ENCODE assay signal across 16 mouse cellular contexts in the genomic region with DNA sequence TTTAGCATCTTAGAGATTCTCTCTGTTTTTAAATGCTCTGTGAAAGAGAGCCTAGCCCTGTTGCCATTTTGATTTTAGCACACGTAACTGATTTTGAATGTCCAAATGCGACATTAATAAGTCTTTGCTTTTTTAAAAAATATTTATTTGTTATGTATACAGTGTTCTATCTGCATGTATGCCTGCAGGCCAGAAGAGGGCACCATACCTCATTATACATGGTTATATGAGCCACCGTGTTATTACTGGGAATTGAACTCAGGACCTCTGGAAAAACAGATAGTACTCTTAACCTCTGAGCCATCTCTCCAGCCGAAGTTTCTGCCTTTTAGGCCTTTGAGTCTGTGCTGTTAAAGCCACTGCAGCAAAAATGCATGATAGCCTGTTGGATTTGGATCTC. TPM values are rescaled to one million over a fixed set of nuclear protein-coding genes. Genes with fewer than 3 reads are reported as not detected.
DNase-seq lines count a peak whose midpoint lies in the region; ATAC-seq and TF ChIP-seq lines count a peak whose summit lies in the region.
"Had no signal": no experiment of that assay in that cellular context is flagged by ENCODE, and none has a peak within 500 bp of the region (broad histone marks: within the 10 kb centered on the region; RNA-seq: fewer than 3 reads in every experiment).

No protein-coding gene starts in this region.

- H3K27ac ChIP-seq in gastrocnemius, adult 2 months, result no peak overlapping the region
- H3K27ac ChIP-seq in lung, embryonic 14.5 days (ENCODE audit: low read depth), result no peak overlapping the region

- no peak overlapping the region for H3K4me2 ChIP-seq in lung, embryonic 14.5 days

- peaks cover 39% of the 10 kb centered on the region for H3K36me3 ChIP-seq in lung, embryonic 14.5 days (ENCODE audit: insufficient read depth)

- WGBS in lung, embryonic 14.5 days, result 84% methylated on average over 4 of the region's 4 CpGs

- H3K4me1 ChIP-seq in lung, embryonic 14.5 days (ENCODE audit: insufficient read depth), result no peaks in the 10 kb centered on the region

- TF ChIP-seq CTCF in gastrocnemius, adult 2 months (IDR thresholded peaks at IDR 0.05), result peak; percentile 54
- peak; percentile 30; the same call in 1 of the 2 replicates for TF ChIP-seq CTCF in lung, embryonic 14.5 days (IDR thresholded peaks at IDR 0.05; ENCODE audit: low read depth)

- no peaks in the 10 kb centered on the region for H3K9me3 ChIP-seq in lung, embryonic 14.5 days (ENCODE audit: low read depth, low read length)

- intact Hi-C loops in gastrocnemius, adult 2 months (cut with DNase I), result no loop called here

- DNase-seq in gastrocnemius, adult 2 months, result no peak
- no peak for DNase-seq in gastrocnemius, adult 8-10 months (ENCODE audit: low spot score in 2 of 2)
- DNase-seq in lung, embryonic 14.5 days, result peak; percentile 20
- DNase-seq in lung, adult 18-20 months, result no peak
- DNase-seq in ES-CJ7 (ENCODE audit: low read depth, low spot score), result peak; percentile 16
- peak; percentile 37 for DNase-seq in induced T-regulatory cell, adult 2 months (ENCODE audit: low read depth)
- no peak for DNase-seq in spleen, adult 18-20 months
- no peak for DNase-seq in cerebellum, adult 11 months
- DNase-seq: adrenal gland, adult 2 months; cerebellum, postnatal 36 days; heart, postnatal 36 days; kidney, adult 9 months; left cerebral cortex, postnatal 4 days; lung, postnatal 14 days; midbrain, embryonic 14.5 days; thymus, adult 18-20 months had no signal

- no peak overlapping the region for H3K9ac ChIP-seq in lung, embryonic 14.5 days

- no peak for ATAC-seq in lung, embryonic 14.5 days (ENCODE audit: insufficient read depth)

- no peak overlapping the region for H3K4me3 ChIP-seq in gastrocnemius, adult 2 months
- H3K4me3 ChIP-seq in lung, embryonic 14.5 days (ENCODE audit: low read depth, low read length), result no peak overlapping the region

- H3K27me3 ChIP-seq in lung, embryonic 14.5 days (ENCODE audit: insufficient read depth, low read length), result no peaks in the 10 kb centered on the region

RNA-seq across cellular contexts. Expression of gene Ubn2, which starts 35.8 kb away (rescaled TPM):
- total RNA-seq in gastrocnemius, adult 2 months (2021), result 10 to 100 TPM; 25.4 to 25.7 TPM
- total RNA-seq in gastrocnemius, adult 8-10 months (2022), result 10 to 100 TPM; 19.7 to 25.3 (median 22.7) TPM
- 16.4 and 17.4 TPM in 2 replicates for polyA plus RNA-seq in lung, embryonic 14.5 days (2014; fragmentation: Nextera tagmentation; extraction: Ambion mirVana)

Comparison
In these comparisons a context has a peak if more than half of its experiments do, and no peak if none do; other contexts are left out.
1. DNase-seq: peak in lung, embryonic 14.5 days (single experiment), ES-CJ7 (single experiment) and induced T-regulatory cell, adult 2 months (single experiment); none in gastrocnemius, adult 2 months (single experiment), gastrocnemius, adult 8-10 months (0 of 2), lung, adult 18-20 months (0 of 2), spleen, adult 18-20 months (0 of 2) and cerebellum, adult 11 months (single experiment).